Mouse (Mus musculus) stomach, adult 2 months (tissue): ENCODE data around the gene Trpc7. TPM values are rescaled to one million over a fixed set of nuclear protein-coding genes. Genes with fewer than 3 reads are reported as not detected.

Experiments
- polyA plus RNA-seq: library from polyadenylated mRNA; depleted of rRNA; stranded (reverse); fragments of >200 nt; gene quantifications from 2 replicates; pipeline ENCODE4 v1.2.3, GENCODE M21; 2012; rRNA removed

Trpc7 gene
- polyA plus RNA-seq, result not detected in 2 replicates

GRCm38 (mm10) chr13:56895893-56896292, at the start of gene Trpc7:
TSS of gene Trpc7 (minus strand) at chr13:56895993.

GRCm38 (mm10) chr13:56753192-56753951, 142.4 kb downstream of the Trpc7 start, which contains the start of gene Gm45623:
TSS of gene Gm45623 (minus strand) at chr13:56753827.

Other genes with a start within 250 kb of the Trpc7 start
- 2.2 and 3.4 TPM in 2 replicates for gene Smad5, start 193.0 kb downstream of the Trpc7 start, polyA plus RNA-seq
- gene Gm45623, start 142.2 kb downstream of the Trpc7 start, polyA plus RNA-seq, result 1.1 and 1.3 TPM in 2 replicates